Mouse (Mus musculus) kidney, postnatal 0 days (tissue): ENCODE data around the gene Gm6164. TPM values are rescaled to one million over a fixed set of nuclear protein-coding genes. Genes with fewer than 3 reads are reported as not detected.
"Not testable (repeated sequence)": the region's sequence is repeated elsewhere in the genome, so short reads cannot be mapped to it uniquely, and the experiment has no call there.

Experiments used
- ATAC-seq: fragments of 200-750 bp; cut with Nextera tagmentation; replicated peaks from 2 replicates; pipeline ENCODE4 v1.8.0; 2017; ENCODE audit warnings: low read depth, moderate number of reproducible peaks, moderate TSS enrichment, moderate library complexity; ENCODE audit not compliant: low FRiP score
- DNase-seq: peaks from one replicate; pipeline ENCODE4 v3.0.0-alpha.2; 2016; ENCODE audit warnings: low spot score
- H3K27ac ChIP-seq: fragments of 300-500 bp; sonication (generic); 2 replicates; pipeline ENCODE4 v1.5.1; 2014; ENCODE audit warnings: mild to moderate bottlenecking
- H3K27me3 ChIP-seq: fragments of 300-500 bp; sonication (generic); 2 replicates; pipeline ENCODE4 v1.6.1; 2014; ENCODE audit warnings: low read length, mixed read lengths; ENCODE audit not compliant: insufficient read depth
- H3K36me3 ChIP-seq: fragments of 300-500 bp; sonication (generic); 2 replicates; pipeline ENCODE4 v1.6.1; 2014; ENCODE audit warnings: low read length, mixed read lengths; ENCODE audit not compliant: insufficient read depth
- H3K4me1 ChIP-seq: fragments of 300-500 bp; sonication (generic); replicated peaks from 2 replicates; pipeline ENCODE4 v1.6.1; 2014; ENCODE audit warnings: antibody characterized with exemption, low read length, mixed read lengths; ENCODE audit not compliant: insufficient read depth
- H3K4me2 ChIP-seq: fragments of 300-500 bp; sonication (generic); 2 replicates; pipeline ENCODE4 v1.6.1; 2014; ENCODE audit warnings: mild to moderate bottlenecking, low read length, moderate library complexity, mixed read lengths
- H3K4me3 ChIP-seq: fragments of 300-500 bp; sonication (generic); replicated peaks from 2 replicates; pipeline ENCODE4 v1.5.1; 2014; ENCODE audit warnings: low read depth, low read length
- H3K9ac ChIP-seq: fragments of 300-500 bp; sonication (generic); 2 replicates; pipeline ENCODE4 v1.6.1; 2014; ENCODE audit warnings: low read depth, low read length
- H3K9me3 ChIP-seq: fragments of 300-500 bp; sonication (generic); replicated peaks from 2 replicates; pipeline ENCODE4 v1.6.1; 2016; ENCODE audit warnings: low read length, inconsistent platforms, mixed read lengths
- WGBS: fragments of 180-500 bp; shearing (Covaris S2); extraction: QIAGEN DNeasy Blood & Tissue Kit; methylation state at CpG from one replicate; pipeline ENCODE4 v1.1.7; 2014; 5-methylcytosine and 5-hydroxymethylcytosine counted together
- polyA plus RNA-seq: library from polyadenylated mRNA; unstranded; fragments of >200 nt; fragmentation: Nextera tagmentation; extraction: Ambion mirVana; gene quantifications from 2 replicates; pipeline ENCODE4 v1.2.1, GENCODE M21; 2015

Gene Gm6164
- not detected in 2 replicates for polyA plus RNA-seq

- not testable (repeated sequence) for H3K27ac ChIP-seq, DNase-seq, H3K9ac ChIP-seq, H3K4me1 ChIP-seq, H3K9me3 ChIP-seq, H3K36me3 ChIP-seq, H3K27me3 ChIP-seq, H3K4me3 ChIP-seq, ATAC-seq, H3K4me2 ChIP-seq
- WGBS, result no CpG with 5 or more reads among the region's 2 CpGs
These were observed at the start of gene Gm6164 for GRCm38 (mm10) chr7:20205507-20205906. Gm6164 (minus strand) TSS chr7:20205607.

GRCm38 (mm10) chr7:20233728-20234127 is 28.3 kb upstream of the Gm6164 start, which contains the start of gene Gm4498:
Gm4498 (minus strand) TSS chr7:20233828.
- H3K27ac ChIP-seq, H3K9me3 ChIP-seq, ATAC-seq, H3K36me3 ChIP-seq, H3K4me2 ChIP-seq, H3K27me3 ChIP-seq, DNase-seq, H3K4me1 ChIP-seq, H3K9ac ChIP-seq, H3K4me3 ChIP-seq: not testable (repeated sequence)
- WGBS, result no CpG with 5 or more reads among the region's 2 CpGs

GRCm38 (mm10) chr7:20193410-20193809 is 12.0 kb downstream of the Gm6164 start, which contains the start of gene Vmn1r95:
Vmn1r95 (plus strand) TSS chr7:20193710.
- H3K27ac ChIP-seq, H3K27me3 ChIP-seq, H3K9ac ChIP-seq, H3K4me3 ChIP-seq, H3K4me2 ChIP-seq, DNase-seq, ATAC-seq, H3K36me3 ChIP-seq, H3K4me1 ChIP-seq, H3K9me3 ChIP-seq: not testable (repeated sequence)
- WGBS, result no CpG with 5 or more reads among the region's 3 CpGs

DNA sequence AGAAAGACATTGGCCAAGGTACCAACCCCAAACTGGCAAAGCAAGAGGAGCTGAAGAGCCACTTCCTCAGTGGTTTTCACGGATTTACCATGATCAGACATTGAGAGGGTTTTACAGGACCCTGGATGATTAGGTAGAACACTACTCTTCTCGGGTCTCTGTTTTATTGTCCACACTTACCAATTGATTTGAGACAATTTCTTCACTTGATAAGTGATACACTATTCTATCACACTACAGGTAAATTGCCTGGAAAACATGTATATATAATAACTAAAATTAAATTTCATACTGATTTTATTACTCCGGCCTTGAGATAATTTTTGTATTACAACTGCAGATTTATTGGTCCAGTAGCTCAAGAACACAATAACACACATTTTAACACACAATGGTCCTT is 37.1 kb downstream of the Gm6164 start, which contains the start of gene Vmn1r94:
Gene Vmn1r94, minus strand, starts transcription at position 101 of the 400 bp plus-strand sequence.
- H3K9ac ChIP-seq, H3K36me3 ChIP-seq, H3K4me2 ChIP-seq, H3K4me1 ChIP-seq, H3K27me3 ChIP-seq, H3K9me3 ChIP-seq, DNase-seq, H3K27ac ChIP-seq, ATAC-seq, H3K4me3 ChIP-seq: not testable (repeated sequence)
- WGBS, result no CpG with 5 or more reads among the region's 3 CpGs

Other genes with a start within 250 kb of the Gm6164 start
- gene Ceacam20, start 240.2 kb downstream of the Gm6164 start, polyA plus RNA-seq, result not detected in 2 replicates
- gene Nlrp9b, start 214.1 kb downstream of the Gm6164 start, polyA plus RNA-seq, result not detected in 2 replicates
- gene Vmn1r91, start 105.9 kb downstream of the Gm6164 start, polyA plus RNA-seq, result not detected in 2 replicates
- not detected in 2 replicates for gene Gm16442, start 83.0 kb downstream of the Gm6164 start, polyA plus RNA-seq
- not detected in 2 replicates for gene Vmn1r93, start 66.5 kb downstream of the Gm6164 start, polyA plus RNA-seq
- not detected in 2 replicates for gene Vmn1r94, start 37.2 kb downstream of the Gm6164 start, polyA plus RNA-seq
- not detected in 2 replicates for gene Vmn1r95, start 11.9 kb downstream of the Gm6164 start, polyA plus RNA-seq
- gene Gm4498, start 28.2 kb upstream of the Gm6164 start, polyA plus RNA-seq, result not detected in 2 replicates
- not detected in 2 replicates for gene Gm5890, start 57.2 kb upstream of the Gm6164 start, polyA plus RNA-seq
- not detected in 2 replicates for gene Gm4133, start 128.5 kb upstream of the Gm6164 start, polyA plus RNA-seq
- not detected in 2 replicates for gene Gm5728, start 169.8 kb upstream of the Gm6164 start, polyA plus RNA-seq
- not detected in 2 replicates for gene Vmn1r100, start 212.3 kb upstream of the Gm6164 start, polyA plus RNA-seq
- not detected in 2 replicates for gene Vmn1r101, start 237.0 kb upstream of the Gm6164 start, polyA plus RNA-seq